Mouse (Mus musculus) layer of hippocampus, adult 8-10 months (tissue): ENCODE data around the gene Slc39a11. TPM values are rescaled to one million over a fixed set of nuclear protein-coding genes. Genes with fewer than 3 reads are reported as not detected.

ENCODE experiments used
- DNase-seq, 2 experiments: peaks; one replicate each; pipeline ENCODE4 v3.0.0; 2022; ENCODE audit warnings: low spot score in 2 of 2
- total RNA-seq, 4 experiments: library from RNA; stranded (reverse); gene quantifications; 2 replicates each; pipeline ENCODE4 v1.2.4; 2022

The Slc39a11 gene
- total RNA-seq, 4 experiments from 2014 or later = 20.2 to 24.3 (median 23.4) TPM

DNA sequence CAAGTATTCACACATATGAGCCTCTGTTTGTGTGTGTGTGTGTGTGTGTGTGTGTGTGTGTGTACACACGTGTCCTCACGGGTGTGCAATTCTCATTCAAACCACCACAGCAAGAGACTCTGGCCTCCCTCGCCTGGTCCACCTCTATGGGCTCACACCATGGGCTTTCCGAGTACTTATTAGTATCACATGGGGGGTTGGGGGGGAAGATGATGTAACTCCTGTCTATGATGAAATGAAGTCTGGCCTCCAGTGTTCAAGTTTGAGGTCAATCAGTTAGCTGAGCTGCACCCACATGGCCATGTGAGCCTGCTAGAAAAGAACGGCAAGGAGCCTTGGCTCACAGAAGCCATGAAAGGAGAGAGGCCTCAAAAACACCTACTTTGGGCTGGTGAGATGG, 16.5 kb downstream of the Slc39a11 start:
- no peak for DNase-seq

GRCm38 (mm10) chr11:113632303-113632702, 17.6 kb downstream of the Slc39a11 start:
- no peak for DNase-seq

- no peak for DNase-seq
Observed at GRCm38 (mm10) chr11:113631862-113632261, 18.0 kb downstream of the Slc39a11 start.

DNA sequence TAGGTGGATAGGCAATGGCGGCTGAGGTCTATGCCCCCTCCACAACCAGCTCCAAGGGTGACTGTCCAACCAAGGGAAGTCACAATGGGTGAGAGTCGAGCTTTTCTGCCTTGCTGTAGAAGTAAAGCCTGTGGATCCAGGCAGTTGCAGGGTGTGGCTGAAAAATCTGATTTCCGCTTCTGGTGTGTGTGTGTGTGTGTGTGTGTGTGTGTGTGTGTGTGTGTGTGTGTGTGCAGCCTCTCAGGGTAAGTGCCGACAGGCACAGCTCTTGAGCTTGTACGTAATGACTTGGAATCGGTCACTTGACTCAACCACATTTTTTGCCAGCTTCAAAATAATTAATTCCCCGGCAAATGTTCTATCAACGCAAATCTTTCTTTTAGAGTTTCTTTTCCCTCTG, 18.6 kb downstream of the Slc39a11 start:
- no peak for DNase-seq

GRCm38 (mm10) chr11:113630642-113631041, 19.2 kb downstream of the Slc39a11 start:
- DNase-seq = no peak

DNA sequence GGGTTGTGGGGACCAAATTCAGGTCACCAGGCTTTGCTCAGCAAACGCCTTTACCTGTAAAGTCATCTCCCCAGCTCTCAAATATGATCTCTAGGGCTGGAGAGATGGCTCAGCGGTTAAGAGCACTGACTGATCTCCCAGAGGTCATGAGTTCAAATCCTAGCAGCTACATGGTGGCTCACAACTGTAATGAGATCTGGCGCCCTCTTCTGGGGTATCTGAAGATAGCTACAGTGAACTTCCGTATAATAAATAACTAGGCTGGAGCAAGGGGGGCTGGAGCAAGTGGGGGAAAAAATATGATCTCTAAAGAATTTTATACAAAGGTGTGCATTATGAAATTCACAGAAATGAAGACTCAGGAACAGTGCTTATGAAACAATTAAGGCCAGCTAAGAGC, 22.1 kb downstream of the Slc39a11 start:
- no peak for DNase-seq

GRCm38 (mm10) chr11:113625437-113625836, 24.4 kb downstream of the Slc39a11 start:
- no peak for DNase-seq

GRCm38 (mm10) chr11:113622028-113622427, 27.9 kb downstream of the Slc39a11 start:
- no peak for DNase-seq

DNA sequence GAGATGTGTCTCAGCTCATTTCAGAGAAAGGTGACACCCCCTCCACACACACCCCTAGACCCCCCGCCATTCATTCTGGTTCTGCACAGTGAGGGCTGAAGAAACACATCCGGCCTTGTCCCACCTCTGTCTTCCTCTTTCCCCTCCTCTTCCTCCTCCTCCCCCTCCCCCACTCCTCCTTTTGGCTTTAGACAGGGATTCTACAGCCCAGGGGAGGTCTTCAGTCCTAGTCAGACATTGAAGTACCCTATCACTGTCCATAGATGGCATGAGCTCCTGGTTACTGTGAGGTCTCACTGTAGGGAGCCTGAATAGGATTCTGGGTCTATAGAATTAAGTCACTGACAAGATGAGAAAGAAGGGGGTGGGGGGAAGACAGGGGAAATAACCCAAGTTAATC, 28.9 kb downstream of the Slc39a11 start:
- DNase-seq = no peak

DNA sequence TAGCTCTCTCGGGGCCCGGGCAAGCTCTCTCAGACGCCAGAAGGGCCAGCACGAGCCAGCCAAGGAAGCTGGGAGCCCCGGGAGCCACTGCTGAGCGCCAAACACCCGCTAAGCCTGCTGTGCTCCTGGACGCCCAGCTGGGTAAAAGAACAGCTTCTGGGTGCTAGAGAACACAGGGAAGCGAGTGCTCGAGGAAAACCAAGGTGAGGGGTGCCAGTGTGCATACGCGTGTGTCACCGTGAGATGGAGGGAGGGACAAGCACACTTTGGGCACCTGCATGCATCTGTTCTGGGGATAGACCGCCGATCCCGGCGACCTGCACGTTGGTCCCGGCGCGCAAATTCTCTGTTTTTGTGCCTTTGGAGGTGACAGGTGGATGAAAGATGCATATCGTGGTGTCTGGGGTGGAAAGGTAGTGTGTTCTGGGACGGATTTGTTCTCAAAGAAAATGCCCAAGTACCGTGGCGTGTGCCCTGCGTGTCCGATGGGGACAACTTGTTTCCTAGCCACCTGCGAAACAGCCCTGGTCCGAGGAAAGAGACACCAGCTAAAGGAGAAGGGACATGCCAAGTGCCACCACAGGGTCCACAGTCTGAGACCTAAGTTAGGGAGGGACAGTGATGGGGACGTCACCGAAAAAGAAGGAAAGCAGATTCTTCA, 30.3 kb downstream of the Slc39a11 start:
- DNase-seq = no peak

GRCm38 (mm10) chr11:113618672-113619419, 31.0 kb downstream of the Slc39a11 start, which contains the start of gene Sstr2:
Sstr2 (plus strand) TSS chr11:113619342.
- DNase-seq = peak; percentile 44 to 63

GRCm38 (mm10) chr11:113618303-113618671, 31.6 kb downstream of the Slc39a11 start:
- no peak for DNase-seq

- peak; percentile 45 to 72 for DNase-seq
Observed at GRCm38 (mm10) chr11:113617132-113617911, 32.6 kb downstream of the Slc39a11 start.

- DNase-seq = no peak
Observed at GRCm38 (mm10) chr11:113614476-113614875, 35.4 kb downstream of the Slc39a11 start.

GRCm38 (mm10) chr11:113611664-113612611, 37.9 kb downstream of the Slc39a11 start:
- peak in 1 of 2 experiments; percentile 47 for DNase-seq

DNA sequence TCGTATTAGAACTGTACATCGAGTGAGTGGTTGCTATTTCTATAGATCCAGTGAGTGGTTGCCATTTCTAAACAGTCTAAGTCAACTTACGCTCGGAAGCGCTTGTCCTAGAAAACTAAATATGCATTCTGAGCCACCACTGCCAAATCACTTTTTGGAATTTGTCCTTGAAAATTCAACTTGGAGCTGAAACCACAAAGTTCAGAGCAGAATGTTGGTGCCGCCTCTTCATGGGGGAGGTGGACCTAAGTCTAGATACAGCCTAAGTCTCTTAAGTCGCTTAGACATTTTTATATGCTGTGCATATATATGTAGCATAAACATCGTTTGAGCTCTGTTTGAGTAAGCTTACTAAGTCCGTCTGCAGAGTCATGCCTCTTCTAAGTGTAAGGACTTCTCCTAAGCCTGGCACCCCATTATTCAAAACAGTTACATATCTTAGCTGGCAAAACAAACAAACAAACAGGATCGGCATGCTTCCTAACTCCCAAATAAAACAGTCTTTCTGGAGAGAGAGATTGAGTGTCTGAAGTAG, 38.7 kb downstream of the Slc39a11 start:
- DNase-seq = no peak

- DNase-seq = no peak
Observed at GRCm38 (mm10) chr11:113610266-113610665, 39.6 kb downstream of the Slc39a11 start.

GRCm38 (mm10) chr11:113609581-113609980, 40.3 kb downstream of the Slc39a11 start:
- no peak for DNase-seq

DNA sequence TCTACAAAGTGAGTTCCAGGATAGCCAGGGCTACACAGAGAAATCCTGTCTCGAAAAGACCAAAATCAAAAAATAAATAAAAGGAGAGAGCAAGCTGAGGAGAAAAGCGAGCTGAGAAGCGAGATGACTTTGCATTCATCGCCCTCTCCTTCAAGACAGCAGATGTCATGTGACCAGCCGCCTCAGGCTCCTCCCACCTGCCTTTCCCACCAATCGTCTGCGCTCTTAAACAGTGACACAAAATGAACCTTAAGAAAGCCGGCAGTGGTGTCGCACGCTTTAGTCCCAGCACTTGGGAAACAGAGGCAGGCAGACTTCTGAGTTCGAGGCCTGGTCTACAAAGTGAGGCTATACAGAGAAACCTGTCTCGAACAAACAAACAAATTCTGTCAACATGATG, 42.3 kb downstream of the Slc39a11 start:
- DNase-seq = no peak

DNA sequence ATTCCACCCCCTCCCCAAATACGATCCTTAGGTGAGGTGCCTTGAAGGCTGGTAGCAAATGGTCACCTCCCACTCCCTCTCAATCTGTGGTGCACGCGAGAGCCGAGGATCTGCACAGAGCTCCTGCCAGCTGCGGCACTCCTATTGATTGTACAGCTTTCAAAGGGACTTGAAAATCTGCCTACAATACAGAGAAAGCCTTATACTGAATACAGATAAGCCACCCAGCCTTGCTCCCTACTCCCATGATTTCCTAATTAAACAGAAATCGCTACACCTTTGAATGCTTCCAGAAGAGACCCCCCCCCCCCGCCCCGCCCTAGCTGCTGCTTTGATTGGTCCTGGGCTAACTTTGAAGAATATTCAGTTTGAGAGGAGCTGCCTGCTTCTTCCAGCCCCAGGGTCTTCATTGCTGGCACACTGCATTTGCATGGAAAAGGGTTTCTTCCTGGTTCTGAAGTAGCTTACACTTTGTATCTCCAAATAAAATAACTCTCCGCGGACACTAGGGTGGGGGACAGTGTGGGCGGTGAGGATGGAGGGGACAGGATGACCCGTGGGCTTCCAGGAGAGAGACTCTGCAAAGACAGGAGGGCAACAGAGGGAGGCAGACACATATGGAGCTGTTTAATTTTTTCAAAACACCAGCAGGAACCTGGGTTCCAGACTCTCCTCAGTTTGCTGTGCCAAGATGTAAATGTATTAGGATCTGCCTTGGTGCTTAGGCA, 48.1 kb downstream of the Slc39a11 start:
- no peak for DNase-seq
